Mouse (Mus musculus) heart, postnatal 4 days (tissue): ENCODE data around the gene Slc35e3. TPM values are rescaled to one million over a fixed set of nuclear protein-coding genes. Genes with fewer than 3 reads are reported as not detected.

Experiments used
- DNase-seq: peaks from one replicate; pipeline ENCODE4 v3.0.0; 2021
- total RNA-seq, 2 experiments: library from RNA; stranded (reverse); gene quantifications; 2 replicates each; pipeline ENCODE4 v1.2.3; 2021

Slc35e3 gene
- total RNA-seq, 2 experiments from 2014 or later, result 7.3 to 8.8 TPM

DNA sequence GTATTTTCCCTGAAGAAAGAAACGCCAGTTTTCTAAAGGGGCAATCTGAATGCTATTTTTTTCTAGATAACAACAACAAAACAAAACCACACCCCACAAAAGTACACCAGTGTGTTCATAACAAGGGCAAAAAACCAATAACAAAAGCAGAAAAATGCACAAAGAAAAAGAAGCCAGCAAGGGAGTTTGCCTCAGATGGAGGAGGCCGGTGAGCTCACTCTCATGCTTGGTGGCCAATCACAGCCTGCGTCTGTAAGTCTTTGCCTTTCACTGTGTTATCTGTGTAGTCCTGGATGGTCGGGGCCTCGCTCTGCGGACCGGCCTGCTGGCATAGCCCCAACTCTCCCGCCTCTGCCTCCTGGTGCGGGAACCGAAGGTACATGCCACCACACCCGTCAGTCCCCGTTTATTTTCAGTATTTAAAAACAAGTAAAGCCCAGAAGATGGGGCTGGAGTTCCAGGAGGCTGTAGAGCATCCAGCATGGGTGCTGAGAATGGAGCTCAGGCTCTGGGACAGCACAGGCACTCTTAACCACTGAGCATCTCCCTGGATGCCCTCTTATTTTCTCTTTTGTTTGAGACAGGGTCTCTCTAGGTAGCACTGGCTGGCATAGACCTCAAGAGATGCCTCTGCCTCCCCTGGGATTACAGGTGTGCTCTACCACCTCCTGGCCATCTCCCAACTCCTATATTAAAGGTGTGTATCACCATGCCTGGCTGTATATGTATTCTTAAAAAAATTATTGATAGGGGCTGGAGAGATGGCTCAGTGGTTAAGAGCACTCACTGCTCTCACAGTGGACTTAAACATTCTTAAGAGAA, 30.3 kb upstream of the Slc35e3 start:
- no peak for DNase-seq

DNA sequence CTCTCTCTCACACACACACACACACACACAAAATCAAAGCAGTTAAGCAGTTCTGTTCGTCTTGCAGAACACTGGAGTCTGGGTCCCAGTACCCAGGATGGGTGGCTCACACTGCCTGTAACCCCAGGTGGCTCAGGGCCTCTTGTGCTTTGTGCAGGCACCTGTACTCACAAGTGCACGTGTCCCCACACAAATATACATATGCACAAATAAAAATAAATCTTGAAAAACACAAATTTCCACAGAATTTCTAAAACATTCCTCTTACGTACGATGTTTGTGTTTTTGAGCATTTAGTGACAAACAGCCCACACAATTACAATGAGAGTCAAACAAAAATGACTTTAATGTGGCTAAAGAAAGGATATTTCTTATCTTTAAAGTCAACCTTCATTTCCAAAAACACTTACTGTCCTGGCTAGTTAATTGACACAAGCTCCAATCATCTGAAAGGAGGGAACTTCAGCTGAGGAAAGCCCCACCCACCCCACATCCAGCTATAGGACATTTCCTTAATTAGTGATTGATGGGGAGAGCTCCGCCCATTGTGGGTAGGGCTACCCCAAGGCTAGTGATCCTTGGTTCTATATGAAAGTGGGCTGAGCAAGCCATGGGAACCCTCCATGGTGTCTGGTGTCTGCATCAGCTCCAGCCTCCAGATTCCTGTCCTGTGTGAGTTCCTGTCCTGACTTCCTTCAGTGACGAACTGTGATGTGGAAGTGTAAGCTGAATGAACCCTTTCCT, 29.4 kb upstream of the Slc35e3 start:
- no peak for DNase-seq

DNA sequence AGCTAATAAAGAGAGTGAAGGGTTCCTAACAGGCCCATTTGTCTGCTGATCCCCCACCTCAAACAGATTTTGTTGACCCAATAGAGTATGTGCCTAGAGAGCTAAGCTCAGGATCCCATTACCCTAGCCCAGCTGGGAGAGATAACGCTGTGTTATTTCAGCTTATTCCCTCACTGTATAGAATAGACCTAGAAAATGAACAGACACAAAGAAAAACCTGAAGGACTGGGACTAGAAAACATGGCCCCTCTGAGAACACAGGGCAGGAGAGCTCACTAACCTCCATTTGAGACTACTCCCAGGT, 28.6 kb upstream of the Slc35e3 start:
- no peak for DNase-seq

DNA sequence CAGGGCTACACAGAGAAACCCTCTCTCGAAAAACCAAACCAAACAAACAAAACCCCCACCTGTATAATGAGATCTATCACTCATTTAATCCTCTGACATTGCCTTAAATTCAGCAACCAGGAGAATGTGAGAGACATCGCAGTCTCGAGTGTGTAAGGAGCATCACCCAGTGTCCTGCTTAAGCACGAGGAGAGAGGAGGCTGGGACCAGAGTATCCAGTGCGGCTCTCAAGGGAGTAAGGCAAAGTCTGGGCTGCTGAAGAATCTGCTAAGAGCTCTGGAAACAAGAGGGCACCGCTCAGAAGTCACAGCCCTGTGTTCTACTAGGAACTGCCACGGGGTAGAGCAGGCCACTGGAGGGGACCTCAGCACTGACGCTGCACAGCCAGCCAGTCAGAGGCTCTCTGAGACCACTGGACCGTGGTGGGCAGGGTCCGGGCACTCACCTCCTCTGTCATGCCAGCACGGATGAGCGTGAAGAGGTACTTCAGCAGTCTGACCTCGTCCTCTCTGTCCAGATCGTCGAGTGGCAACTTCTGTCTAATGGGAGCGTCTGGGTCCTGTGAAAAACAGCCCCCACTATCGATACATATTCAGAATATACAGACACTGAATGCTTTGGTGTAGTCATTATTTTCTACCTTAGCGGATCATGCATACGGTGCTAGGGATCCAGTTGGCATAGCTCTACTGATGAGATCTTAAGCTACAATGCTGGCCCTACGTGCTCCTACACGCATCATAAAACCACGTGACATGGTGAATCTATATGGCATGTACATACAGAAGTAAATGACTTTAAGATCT, 28.0 kb upstream of the Slc35e3 start:
- no peak for DNase-seq

DNA sequence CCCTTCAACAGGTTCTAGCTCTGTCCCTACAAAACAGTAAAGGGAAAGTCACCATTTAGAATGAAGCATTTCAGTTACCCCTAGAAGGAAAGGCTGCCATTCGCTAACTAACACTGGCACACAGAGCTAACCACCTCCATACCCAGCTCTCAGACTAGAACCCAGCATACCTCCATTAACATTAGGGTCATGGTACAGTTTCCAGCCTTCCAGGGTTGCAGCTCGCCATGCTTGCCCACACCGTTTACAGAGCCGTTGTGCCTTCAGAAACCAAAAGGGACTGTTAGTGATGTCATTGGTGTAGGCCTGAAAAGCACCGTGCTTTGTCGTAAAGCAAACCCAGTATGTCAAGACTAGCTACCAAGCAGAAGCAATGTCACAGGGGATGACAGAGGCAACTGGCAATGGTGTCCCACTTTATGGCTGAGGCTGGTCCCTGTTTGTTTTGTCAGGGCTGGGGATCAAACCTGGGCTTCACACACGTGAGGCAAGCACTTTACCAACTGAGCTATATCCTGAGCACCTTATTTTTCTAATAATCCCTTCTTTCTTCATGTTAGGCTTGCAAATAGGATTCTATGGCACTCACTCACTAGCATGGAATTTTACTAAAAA, 27.0 kb upstream of the Slc35e3 start:
- DNase-seq, result no peak

DNA sequence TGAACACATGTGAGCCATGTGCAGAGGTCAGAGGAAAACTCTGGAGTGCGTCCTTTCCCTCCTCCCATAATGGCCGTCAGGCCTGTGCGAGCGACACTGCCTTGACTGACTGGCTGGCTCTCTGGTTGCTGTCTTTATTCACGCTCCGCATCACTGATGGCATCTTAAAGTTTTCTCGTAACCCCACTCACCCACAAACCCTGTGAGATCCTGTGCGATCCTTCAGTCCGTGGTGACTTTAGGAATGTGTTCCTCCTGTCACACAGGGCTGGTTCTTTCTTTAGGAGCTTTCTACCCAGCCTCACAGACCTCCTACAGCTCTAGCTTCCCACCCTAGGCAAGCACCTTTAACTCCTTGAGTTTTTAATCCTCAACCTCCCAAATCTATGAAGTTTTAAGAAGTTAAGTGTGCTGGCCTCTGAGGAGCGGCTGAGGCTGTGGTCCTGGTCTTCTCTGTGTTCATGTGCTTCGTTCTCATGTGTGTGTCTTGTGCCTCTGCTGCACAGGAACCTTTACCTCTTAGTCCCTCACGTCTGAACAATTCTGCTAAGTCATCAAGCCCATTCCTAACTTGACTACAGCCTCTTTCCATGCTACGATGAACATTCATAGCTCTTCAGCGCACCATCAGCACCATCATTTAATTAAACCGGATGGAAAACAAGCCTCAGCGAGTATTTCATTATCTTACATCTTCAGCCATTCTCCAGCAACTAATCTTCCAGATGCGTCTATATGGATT, 26.4 kb upstream of the Slc35e3 start:
- DNase-seq, result no peak

DNA sequence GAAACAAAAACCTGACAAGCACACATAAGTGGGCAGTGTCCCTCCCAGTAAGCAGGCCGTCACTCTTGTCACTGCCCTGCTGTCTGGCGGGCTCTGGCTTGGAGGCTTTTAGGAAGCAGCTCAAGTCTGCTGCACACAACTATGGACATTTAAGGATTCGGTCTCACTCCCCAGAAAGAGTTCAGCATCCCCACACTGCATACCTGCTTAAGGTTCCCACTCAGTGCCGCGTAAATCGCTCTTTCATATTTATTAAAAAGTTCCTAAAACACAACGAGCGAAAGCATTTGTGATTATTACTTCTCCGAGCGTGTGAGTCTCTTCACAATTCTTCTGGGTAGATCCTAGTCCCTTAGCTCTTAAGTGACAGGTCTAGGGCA, 25.0 kb upstream of the Slc35e3 start:
- DNase-seq, result no peak

DNA sequence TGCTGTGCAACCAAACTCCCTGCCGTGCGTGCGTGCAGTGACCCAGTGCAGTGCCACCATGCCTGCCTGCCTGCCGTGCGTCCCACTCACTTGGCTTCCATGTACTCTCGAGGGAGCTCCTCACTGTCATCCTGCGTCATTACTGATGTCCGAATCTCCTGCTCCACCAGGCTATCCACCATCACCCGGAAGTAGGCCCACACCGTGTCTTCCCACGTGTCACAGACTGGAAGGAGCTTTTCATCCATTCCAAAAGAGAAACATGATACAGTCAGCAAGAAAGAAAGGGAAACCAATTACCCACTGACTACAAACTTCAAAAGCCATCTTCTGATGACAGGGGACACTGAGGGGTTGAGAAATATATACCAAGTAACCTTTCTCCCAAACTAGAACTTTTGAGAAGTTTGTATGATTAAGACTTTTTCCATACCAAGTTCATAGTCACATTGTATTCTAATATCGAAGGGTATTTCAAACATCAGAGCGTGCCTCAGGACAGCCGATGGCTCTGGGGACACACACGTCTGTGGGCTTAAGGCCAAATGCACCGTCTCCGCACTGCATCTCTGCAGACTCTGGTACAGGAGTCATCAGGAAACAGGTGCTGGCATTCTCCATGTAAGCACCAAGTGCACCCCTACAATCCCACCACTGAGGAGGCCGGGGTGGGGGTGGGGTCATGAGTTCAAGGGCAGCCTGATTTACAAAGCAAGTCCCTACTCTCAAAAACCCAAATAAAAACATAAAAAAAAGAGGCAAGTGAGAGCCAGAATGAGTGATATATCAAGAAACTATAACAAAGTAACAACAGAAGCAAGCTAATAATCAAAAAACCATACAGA, 24.3 kb upstream of the Slc35e3 start:
- no peak for DNase-seq

DNA sequence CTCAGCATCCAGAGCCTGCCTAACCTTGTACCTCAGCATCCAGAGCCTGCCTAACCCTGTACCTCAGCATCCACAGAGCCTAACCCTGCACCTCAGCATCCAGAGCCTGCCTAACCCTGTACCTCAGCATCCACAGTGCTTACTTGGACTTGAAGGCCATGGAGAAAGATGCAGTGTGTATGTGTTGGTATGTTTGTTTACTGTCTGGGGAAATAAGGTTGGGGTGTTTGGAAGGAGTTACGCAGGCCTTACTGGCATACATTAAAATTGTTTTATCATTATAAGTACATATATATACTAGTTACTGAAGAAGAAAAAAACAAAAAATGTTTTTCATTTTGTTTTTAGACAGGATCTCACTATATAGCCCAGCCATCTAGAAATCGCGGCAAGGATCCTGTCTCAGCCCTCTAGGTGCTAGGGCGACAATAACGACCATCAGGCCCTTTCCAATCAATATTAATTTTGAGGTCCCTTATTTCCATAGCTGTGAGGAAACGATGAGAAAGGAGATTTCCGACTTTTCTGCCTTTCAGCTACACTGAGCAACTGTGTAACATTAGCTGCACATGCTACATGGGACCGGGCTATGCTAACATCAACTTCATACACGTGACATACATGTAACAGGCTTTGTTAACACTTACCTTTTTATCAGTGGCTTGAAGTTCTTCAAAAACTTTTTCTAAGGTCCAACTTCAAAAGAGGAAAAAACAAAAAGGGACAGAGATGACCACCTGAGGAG, 23.5 kb upstream of the Slc35e3 start:
- no peak for DNase-seq

DNA sequence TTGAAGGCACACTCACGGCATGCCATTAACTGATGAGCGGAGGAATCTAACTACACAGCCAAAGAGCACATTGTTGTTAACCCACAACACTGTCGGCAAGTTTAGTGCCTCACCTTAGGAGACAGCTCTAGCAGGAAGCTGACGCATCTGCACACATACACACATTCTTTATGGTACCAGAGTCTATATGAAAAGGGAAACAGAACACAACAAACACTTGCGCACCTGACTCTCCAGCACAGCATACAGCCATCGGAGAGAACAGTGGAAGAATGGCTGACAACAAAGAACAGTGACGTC, 21.9 kb upstream of the Slc35e3 start:
- DNase-seq, result no peak

DNA sequence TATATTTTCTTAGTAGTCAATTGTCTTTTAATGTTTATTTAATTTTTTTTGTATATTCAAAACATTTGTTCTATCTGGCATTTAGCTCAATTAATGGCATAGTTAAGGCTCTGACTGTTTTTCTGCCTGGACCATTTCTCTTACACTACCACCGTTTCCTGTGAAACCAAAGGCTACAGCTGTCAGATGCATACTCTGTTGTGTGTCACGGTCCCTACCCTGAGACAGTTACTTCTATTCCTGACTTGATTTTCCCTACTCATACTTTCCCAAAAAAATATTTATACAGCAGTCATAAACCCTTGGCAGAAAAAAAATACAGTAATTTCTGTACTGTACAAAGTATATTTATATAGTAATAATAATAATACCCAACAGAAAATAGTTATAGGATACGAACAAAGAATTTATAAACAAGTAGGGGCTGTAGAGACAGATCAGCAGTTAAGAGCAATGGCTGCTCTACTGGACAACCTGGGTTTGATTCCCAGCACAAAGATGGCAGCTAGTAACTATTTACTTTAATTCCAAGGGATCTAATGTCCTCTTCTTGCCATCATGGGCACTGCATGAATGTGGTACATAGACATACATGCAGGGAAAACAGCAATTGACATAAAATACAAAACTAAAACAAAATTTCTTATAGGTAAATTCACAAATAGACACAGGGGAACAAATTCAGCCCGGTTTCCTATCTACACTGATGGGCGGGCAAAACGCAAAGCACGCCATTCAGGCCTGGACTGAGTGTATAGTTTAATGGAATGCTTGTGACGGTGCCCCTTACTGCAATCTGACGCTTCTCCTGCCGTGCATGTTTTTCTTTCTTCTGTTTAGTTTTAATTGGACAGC, 21.3 kb upstream of the Slc35e3 start:
- DNase-seq, result no peak

DNA sequence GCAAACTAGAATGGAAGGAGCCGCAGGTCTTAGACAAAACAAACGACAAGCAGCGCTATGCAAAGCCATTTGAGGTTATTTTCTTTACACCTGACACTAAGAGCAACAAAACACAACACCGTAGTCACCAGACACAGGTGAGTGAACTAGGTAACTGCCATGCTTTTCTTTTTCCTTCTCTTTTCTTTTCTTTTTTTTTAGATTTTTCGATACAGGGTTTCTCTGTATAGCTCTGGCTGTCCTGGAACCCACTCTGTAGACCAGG, 20.7 kb upstream of the Slc35e3 start:
- DNase-seq, result no peak

DNA sequence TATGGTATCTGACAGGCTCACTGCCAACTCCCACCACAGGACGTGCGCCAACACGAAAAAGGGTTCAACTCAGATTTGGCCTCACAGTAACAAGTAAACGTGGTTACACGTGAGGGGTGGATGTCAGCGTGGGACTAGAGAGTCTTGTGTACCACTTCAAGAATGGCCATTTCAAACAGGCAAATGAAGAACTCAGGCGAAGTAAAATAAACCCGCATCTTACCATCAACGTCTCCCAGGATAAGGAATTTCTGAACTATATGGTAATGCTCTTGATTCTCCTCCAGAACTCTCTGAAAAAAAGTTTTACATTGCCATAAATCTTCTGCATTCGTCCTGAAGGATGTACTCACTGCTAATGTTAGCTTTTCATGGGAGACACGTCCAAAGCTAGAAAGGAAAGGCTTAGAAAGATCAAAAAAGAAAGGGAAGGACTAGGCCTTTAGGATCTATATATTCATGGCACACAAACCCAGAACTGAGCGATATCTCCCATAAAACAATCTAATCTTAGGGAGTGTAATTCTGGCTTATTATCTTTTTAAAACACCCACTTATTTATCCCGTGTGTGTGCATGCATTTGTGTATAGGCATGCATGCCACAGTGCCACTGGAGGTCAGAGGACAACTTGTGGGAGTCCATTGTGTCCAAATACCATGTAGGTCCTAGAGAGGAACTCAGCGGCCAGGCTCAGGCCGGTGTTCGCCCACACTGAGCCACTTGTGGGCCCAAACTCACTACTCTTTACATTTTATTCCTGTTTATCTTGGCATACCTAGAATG, 20.1 kb upstream of the Slc35e3 start:
- no peak for DNase-seq

DNA sequence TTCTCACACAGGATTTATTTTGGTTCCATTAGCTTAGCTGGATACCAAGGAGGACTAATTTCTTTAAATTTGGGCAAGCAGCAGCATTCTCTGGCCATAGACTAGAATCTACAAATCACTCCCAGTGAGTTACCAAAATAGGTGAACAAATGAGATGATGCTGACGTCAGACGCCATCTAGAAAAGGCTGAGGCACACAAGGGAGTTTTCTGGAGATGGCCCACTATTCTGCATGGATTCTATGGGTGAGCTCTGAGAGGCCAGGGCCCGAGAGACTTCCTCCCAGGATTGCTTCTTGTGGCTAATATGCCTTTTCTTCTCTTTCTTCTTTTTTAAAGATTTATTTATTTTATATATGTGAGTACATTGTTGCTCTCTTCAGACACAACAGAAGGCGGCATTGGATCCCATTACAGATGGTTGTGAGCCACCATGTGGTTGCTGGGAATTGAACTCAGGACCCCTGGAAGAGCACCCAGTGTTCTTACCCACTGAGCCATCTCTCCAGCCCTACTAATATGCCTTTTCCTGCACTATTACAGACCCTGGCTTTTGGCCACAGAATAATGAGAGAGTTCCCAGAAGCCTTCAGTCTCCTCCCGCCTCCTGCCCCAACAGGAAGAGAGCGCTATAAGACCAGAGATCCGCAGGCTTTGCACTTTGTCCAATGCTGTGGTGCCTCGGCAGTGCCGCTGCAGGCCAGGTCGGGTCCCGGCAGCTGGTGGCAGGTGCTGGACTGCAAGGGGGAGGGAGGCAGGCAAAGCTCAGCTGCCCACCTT, 19.1 kb upstream of the Slc35e3 start:
- no peak for DNase-seq

DNA sequence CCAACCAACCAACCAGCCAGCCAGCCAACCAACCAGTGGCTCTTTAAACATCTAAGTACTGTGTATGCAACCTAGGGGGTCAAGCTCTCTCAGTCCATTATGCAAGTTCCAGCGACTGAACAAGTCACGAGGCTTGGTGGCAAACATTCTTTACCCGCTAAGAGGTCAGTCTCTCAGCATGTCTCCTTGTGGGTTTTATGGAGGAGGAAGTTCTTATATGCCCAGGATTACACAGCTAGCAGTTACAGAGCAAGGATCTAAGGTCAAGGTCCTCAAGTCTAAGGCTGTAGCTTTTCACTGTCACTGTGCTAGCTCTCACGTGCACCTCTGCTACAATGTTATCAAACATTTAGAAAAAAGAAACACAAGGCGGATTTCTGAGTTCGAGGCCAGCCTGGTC, 18.4 kb upstream of the Slc35e3 start:
- DNase-seq, result no peak

DNA sequence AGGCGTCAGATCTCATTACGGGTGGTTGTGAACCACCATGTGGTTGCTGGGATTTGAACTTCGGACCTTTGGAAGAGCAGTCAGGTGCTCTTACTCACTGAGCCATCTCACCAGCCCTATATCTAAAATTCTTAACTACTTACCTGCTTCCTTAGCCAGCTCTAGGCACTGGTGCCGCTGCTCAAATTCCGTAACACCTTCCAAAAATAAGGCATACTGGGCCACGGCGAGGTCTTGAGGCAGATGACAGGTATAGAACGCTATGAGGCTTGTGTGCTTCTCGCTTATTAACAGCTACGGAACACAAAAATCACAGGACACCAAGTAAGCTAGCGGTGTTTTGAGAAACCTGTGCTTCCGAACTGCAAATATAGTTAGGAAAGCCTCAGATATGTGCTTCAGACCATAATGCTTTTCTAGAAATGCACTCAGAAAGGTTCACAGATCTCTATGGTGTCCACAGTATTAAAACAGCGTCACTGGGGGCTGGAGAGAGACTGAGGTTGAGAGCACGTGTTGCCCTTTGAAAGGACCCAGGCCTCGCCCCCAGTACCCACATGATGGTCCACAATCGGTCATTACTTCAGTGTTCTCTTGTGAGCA, 17.5 kb upstream of the Slc35e3 start:
- DNase-seq, result no peak

DNA sequence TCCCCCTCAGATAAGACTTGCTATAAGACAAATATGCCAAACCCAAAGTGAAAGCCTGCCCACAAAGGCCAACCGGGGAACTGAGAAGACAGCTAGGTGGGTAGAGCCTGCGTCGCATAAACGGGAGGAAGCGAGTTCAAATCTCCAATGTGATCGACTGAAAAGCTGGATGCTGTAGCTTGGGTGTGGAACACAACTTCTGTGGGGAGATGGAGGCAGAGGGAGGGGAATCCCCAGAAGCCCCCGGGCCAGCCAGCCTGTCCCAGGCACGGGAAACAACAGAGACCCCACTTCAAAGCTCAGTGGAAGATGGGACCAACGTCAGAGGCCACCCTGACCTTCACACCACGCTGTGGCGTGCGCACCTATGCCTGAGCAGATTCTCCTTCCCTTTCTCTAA, 16.8 kb upstream of the Slc35e3 start:
- DNase-seq, result no peak

DNA sequence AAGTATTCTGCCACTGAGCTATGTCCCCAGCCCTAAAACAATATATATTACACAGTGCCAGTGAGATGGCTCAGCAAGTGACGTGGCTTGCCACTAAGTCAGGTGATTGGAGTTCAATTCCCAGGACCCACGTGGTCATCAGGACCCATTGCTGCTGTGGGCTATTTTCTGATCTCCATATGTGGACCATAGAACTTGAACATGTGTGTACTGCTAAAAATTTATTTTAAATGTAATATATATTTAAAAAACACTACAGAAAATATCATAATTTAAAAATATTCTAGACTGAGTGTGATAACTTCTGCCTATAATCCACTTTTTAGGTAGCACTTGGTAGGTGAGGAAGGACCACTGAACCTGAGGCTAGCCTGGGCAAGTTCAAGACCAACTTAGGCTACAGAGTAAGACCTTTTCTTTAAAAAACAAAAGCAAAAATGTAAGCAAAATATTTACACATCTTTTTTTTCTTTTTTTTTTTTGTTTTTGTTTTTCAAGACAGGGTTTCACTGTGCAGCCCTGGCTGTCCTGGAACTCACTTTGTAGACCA, 16.2 kb upstream of the Slc35e3 start:
- no peak for DNase-seq
